Mouse (Mus musculus) G1E (cell line): ENCODE data around the gene Fbxw11. TPM values are rescaled to one million over a fixed set of nuclear protein-coding genes. Genes with fewer than 3 reads are reported as not detected.

Experiments used
- ATAC-seq: 2 replicates; pipeline ENCODE4 v1.8.0; 2016; ENCODE audit warnings: mild to moderate bottlenecking; ENCODE audit not compliant: insufficient number of reproducible peaks, poor library complexity, low FRiP score, severe bottlenecking; ENCODE audit errors: extremely low read depth
- DNase-seq: peaks from one replicate; pipeline ENCODE4 v3.0.0; 2012; ENCODE audit warnings: low spot score
- H3K27me3 ChIP-seq: 2 replicates; pipeline ENCODE4 v1.6.1; 2012; ENCODE audit warnings: mild to moderate bottlenecking, low read length, inconsistent platforms; ENCODE audit not compliant: insufficient read depth
- H3K36me3 ChIP-seq: replicated peaks from 2 replicates; pipeline ENCODE3; 2012; ENCODE audit warnings: mild to moderate bottlenecking, inconsistent platforms
- H3K4me1 ChIP-seq: 2 replicates; pipeline ENCODE4 v1.6.1; 2012; ENCODE audit warnings: low read depth, low read length, inconsistent platforms, mixed read lengths; ENCODE audit not compliant: insufficient read depth
- H3K4me3 ChIP-seq: 2 replicates; pipeline ENCODE4 v1.5.1; 2012; ENCODE audit warnings: low read depth, mild to moderate bottlenecking, inconsistent platforms, low read length, moderate library complexity, mixed read lengths
- H3K9me3 ChIP-seq: replicated peaks from 2 replicates; pipeline ENCODE4 v1.6.1; 2012; ENCODE audit warnings: inconsistent platforms
- CTCF ChIP-seq: IDR thresholded peaks from 2 replicates; pipeline ENCODE4 v1.5.1; 2012; ENCODE audit warnings: low read depth, low read length, inconsistent platforms, mixed read lengths
- GATA1 ChIP-seq: IDR thresholded peaks from 2 replicates; pipeline ENCODE4 v1.6.1; 2012; ENCODE audit warnings: borderline replicate concordance, low read length, inconsistent platforms, mixed read lengths
- GATA2 ChIP-seq: IDR thresholded peaks from 2 replicates; pipeline ENCODE4 v1.6.1; 2012; ENCODE audit warnings: low read depth, low read length, inconsistent platforms, borderline replicate concordance
- POLR2AphosphoS5 ChIP-seq: IDR thresholded peaks from 2 replicates; pipeline ENCODE4 v1.6.1; 2012; ENCODE audit warnings: low read depth, low read length, inconsistent platforms; ENCODE audit not compliant: insufficient replicate concordance
- TAL1 ChIP-seq: conservative IDR thresholded peaks from 2 replicates; pipeline ENCODE4 v1.6.1; 2012; ENCODE audit warnings: low read depth, low read length, inconsistent platforms, mixed read lengths
- polyA plus RNA-seq: library from polyadenylated mRNA; stranded (reverse); fragments of >175 nt; gene quantifications from 2 replicates; pipeline ENCODE4 v1.2.3, GENCODE M21; 2012
- total RNA-seq, 2 experiments: library from RNA; stranded (forward) in 1 of 2; stranded (reverse) in 1 of 2; fragments of 200-1000 nt in 1 of 2; fragments of >200 nt in 1 of 2; fragmentation: Nextera tagmentation in 1 of 2; gene quantifications; 2 replicates each; pipeline ENCODE4 v1.2.3; 2014 to 2017

Fbxw11 gene
- total RNA-seq (2014; fragmentation: Nextera tagmentation): 32.6 and 39.8 TPM in 2 replicates
- total RNA-seq (2017): 51.4 and 53.7 TPM in 2 replicates
- polyA plus RNA-seq: 16.9 and 24.0 TPM in 2 replicates

GRCm38 (mm10) chr11:32642249-32642876, at the start of gene Fbxw11:
TSS of gene Fbxw11 (plus strand) at chr11:32642724.
- no peak for TF ChIP-seq GATA1
- no peak for TF ChIP-seq POLR2AphosphoS5
- no peak for TF ChIP-seq GATA2
- TF ChIP-seq TAL1: no peak
- no peak for TF ChIP-seq CTCF
- Histone ChIP-seq H3K9me3 (no peaks in the 10 kb centered on the region), H3K36me3 (peaks cover 16% of the 10 kb centered on the region), H3K27me3 (no peaks in the 10 kb centered on the region), H3K4me3 (peak within 1 kb of the TSS; percentile 88), H3K4me1 (peaks cover 42% of the 10 kb centered on the region)
- ATAC-seq (peak; percentile 84), DNase-seq (peak; percentile 87)

GRCm38 (mm10) chr11:32593081-32593480, 49.4 kb upstream of the Fbxw11 start:
- 0 out of 2 replicates have a peak, but pooled peaks cover 3% of the 10 kb centered on the region for H3K4me1 ChIP-seq
- no peak for ATAC-seq
- H3K4me3 ChIP-seq: no peak overlapping the region
- no peaks in the 10 kb centered on the region for H3K9me3 ChIP-seq
- no peak for DNase-seq
- TF ChIP-seq GATA1: no peak
- TF ChIP-seq GATA2: no peak
- no peak for TF ChIP-seq TAL1
- no peak for TF ChIP-seq CTCF
- TF ChIP-seq POLR2AphosphoS5: no peak
- no peaks in the 10 kb centered on the region for H3K27me3 ChIP-seq
- H3K36me3 ChIP-seq: peaks cover 79% of the 10 kb centered on the region

- H3K36me3 ChIP-seq: peaks cover 80% of the 10 kb centered on the region
- no peak for ATAC-seq
Observed at GRCm38 (mm10) chr11:32594122-32594521, 48.4 kb upstream of the Fbxw11 start.

GRCm38 (mm10) chr11:32600371-32600770, 42.2 kb upstream of the Fbxw11 start:
- Histone ChIP-seq H3K27me3 (no peaks in the 10 kb centered on the region), H3K9me3 (no peaks in the 10 kb centered on the region), H3K4me1 (0 out of 2 replicates have a peak, but pooled peaks cover 5% of the 10 kb centered on the region), H3K36me3 (peaks cover 72% of the 10 kb centered on the region), H3K4me3 (no peak overlapping the region)
- no peak for TF ChIP-seq GATA2
- TF ChIP-seq POLR2AphosphoS5: no peak
- no peak for TF ChIP-seq TAL1
- TF ChIP-seq CTCF: no peak
- TF ChIP-seq GATA1: no peak
- DNase-seq (no peak), ATAC-seq (no peak)

More at GRCm38 (mm10) chr11:32594122-32594521, 48.4 kb upstream of the Fbxw11 start:
- Histone ChIP-seq H3K9me3 (no peaks in the 10 kb centered on the region), H3K4me1 (no peaks in the 10 kb centered on the region), H3K4me3 (no peak overlapping the region), H3K27me3 (no peaks in the 10 kb centered on the region)
- no peak for TF ChIP-seq TAL1
- no peak for DNase-seq

GRCm38 (mm10) chr11:32601528-32602323, 40.8 kb upstream of the Fbxw11 start:
- Histone ChIP-seq H3K4me3 (no peak overlapping the region), H3K9me3 (no peaks in the 10 kb centered on the region), H3K27me3 (no peaks in the 10 kb centered on the region), H3K4me1 (0 out of 2 replicates have a peak, but pooled peaks cover 5% of the 10 kb centered on the region), H3K36me3 (peaks cover 70% of the 10 kb centered on the region)
- DNase-seq (no peak), ATAC-seq (no peak)
- TF ChIP-seq GATA2 (no peak), POLR2AphosphoS5 (no peak), CTCF (no peak)

- Histone ChIP-seq H3K4me3 (no peak overlapping the region), H3K36me3 (peaks cover 54% of the 10 kb centered on the region), H3K9me3 (no peaks in the 10 kb centered on the region), H3K4me1 (0 out of 2 replicates have a peak, but pooled peaks cover 5% of the 10 kb centered on the region), H3K27me3 (no peaks in the 10 kb centered on the region)
- ATAC-seq (no peak), DNase-seq (no peak)
- TF ChIP-seq CTCF: no peak
- TF ChIP-seq POLR2AphosphoS5: no peak
- TF ChIP-seq GATA2: no peak
- TF ChIP-seq TAL1: no peak
- TF ChIP-seq GATA1: no peak
Observed at GRCm38 (mm10) chr11:32604663-32605062, 37.9 kb upstream of the Fbxw11 start.
